Mouse (Mus musculus) left cerebral cortex, adult 2 months (tissue): ENCODE results near the gene Tom1l2. TPM values are rescaled to one million over a fixed set of nuclear protein-coding genes. Genes with fewer than 3 reads are reported as not detected.

Experiments used
- DNase-seq, 2 experiments: peaks; one replicate each; pipeline ENCODE4 v3.0.0; 2021 to 2022; ENCODE audit warnings: low spot score in 2 of 2, mixed read lengths in 1 of 2; ENCODE audit errors: extremely low spot score in 1 of 2
- H3K27ac ChIP-seq: fragments of 200-600 bp; 2 replicates; pipeline ENCODE4 v1.8.1; 2022
- H3K4me3 ChIP-seq: fragments of 200-600 bp; 2 replicates; pipeline ENCODE4 v1.8.1; 2022
- CTCF ChIP-seq: fragments of 200-600 bp; IDR thresholded peaks from 2 replicates; pipeline ENCODE4 v1.8.1; 2022; ENCODE audit warnings: antibody characterized with exemption, mild to moderate bottlenecking, moderate library complexity
- intact Hi-C: fragments of 180-260 bp; cut with DNase I; formaldehyde crosslinking; loops from one replicate; pipeline ENCODE4 v1.15.1; 2025
- total RNA-seq, 2 experiments: library from RNA; stranded (reverse); gene quantifications; 2 replicates each; pipeline ENCODE4 v1.2.3; 2021

Tom1l2 gene
- total RNA-seq, 2 experiments from 2014 or later, result 216 to 221 TPM

- intact Hi-C loops, result no loop called here
- no peak for TF ChIP-seq CTCF
- Histone ChIP-seq H3K4me3 (no peak overlapping the region), H3K27ac (peak overlapping the region; percentile 44)
- no peak for DNase-seq
Measured at GRCm38 (mm10) chr11:60190055-60190641, 162.6 kb downstream of the Tom1l2 start.

GRCm38 (mm10) chr11:60189501-60190040 is 163.1 kb downstream of the Tom1l2 start:
- intact Hi-C loops, result loop anchor here (2.0 kb wide), 1 partner anchor 75 kb away; no protein-coding TSS in a partner anchor
- Histone ChIP-seq H3K27ac (peak overlapping the region; percentile 44), H3K4me3 (no peak overlapping the region)
- TF ChIP-seq CTCF, result no peak
- DNase-seq, result peak in 1 of 2 experiments; percentile 47

GRCm38 (mm10) chr11:60188275-60188853 is 164.3 kb downstream of the Tom1l2 start:
- intact Hi-C loops, result loop anchor here (2.0 kb wide), 1 partner anchor 74 kb away; no protein-coding TSS in a partner anchor
- Histone ChIP-seq H3K4me3 (no peak overlapping the region), H3K27ac (no peak overlapping the region)
- no peak for DNase-seq
- TF ChIP-seq CTCF, result no peak

- TF ChIP-seq CTCF, result no peak
- DNase-seq, result no peak
- intact Hi-C loops, result no loop called here
- no peak overlapping the region; the same call in 1 of the 2 replicates for H3K27ac ChIP-seq
- H3K4me3 ChIP-seq, result no peak overlapping the region
Measured at GRCm38 (mm10) chr11:60187070-60187469, 165.6 kb downstream of the Tom1l2 start.

- peak overlapping the region; percentile 74 for H3K27ac ChIP-seq
- TF ChIP-seq CTCF, result no peak
- no peak for DNase-seq
- intact Hi-C loops, result no loop called here
- no peak overlapping the region for H3K4me3 ChIP-seq
Measured at GRCm38 (mm10) chr11:60185396-60186231, 167.1 kb downstream of the Tom1l2 start.

- intact Hi-C loops, result no loop called here
- Histone ChIP-seq H3K27ac (peak overlapping the region; percentile 74), H3K4me3 (no peak overlapping the region)
- no peak for TF ChIP-seq CTCF
- DNase-seq, result peak; percentile 49 to 53
Measured at GRCm38 (mm10) chr11:60184346-60185325, 168.1 kb downstream of the Tom1l2 start.

- intact Hi-C loops, result no loop called here
- H3K27ac ChIP-seq, result peak overlapping the region; percentile 59; the same call in 1 of the 2 replicates
- no peak for TF ChIP-seq CTCF
Measured at GRCm38 (mm10) chr11:60182741-60183140, 170.0 kb downstream of the Tom1l2 start.

GRCm38 (mm10) chr11:60182116-60182670 is 170.5 kb downstream of the Tom1l2 start:
- intact Hi-C loops, result no loop called here
- peak overlapping the region; percentile 59; the same call in 1 of the 2 replicates for H3K27ac ChIP-seq
- no peak for DNase-seq
- TF ChIP-seq CTCF, result no peak
- H3K4me3 ChIP-seq, result no peak overlapping the region

More at GRCm38 (mm10) chr11:60182741-60183140, 170.0 kb downstream of the Tom1l2 start:
- H3K4me3 ChIP-seq, result no peak overlapping the region
- DNase-seq, result no peak

- intact Hi-C loops, result no loop called here
- no peak for DNase-seq
- Histone ChIP-seq H3K4me3 (no peak overlapping the region), H3K27ac (no peak overlapping the region; the same call in 1 of the 2 replicates)
- TF ChIP-seq CTCF, result no peak
Measured at GRCm38 (mm10) chr11:60178506-60178905, 174.2 kb downstream of the Tom1l2 start.

GRCm38 (mm10) chr11:60178005-60178404 is 174.7 kb downstream of the Tom1l2 start:
- DNase-seq, result no peak
- TF ChIP-seq CTCF, result no peak
- Histone ChIP-seq H3K4me3 (no peak overlapping the region), H3K27ac (peak overlapping the region; percentile 93)
- intact Hi-C loops, result no loop called here
